Mouse (Mus musculus) kidney, adult 2 months (tissue): Measurements from ENCODE around the gene Slc4a3. TPM values are rescaled to one million over a fixed set of nuclear protein-coding genes. Genes with fewer than 3 reads are reported as not detected.

Experiments used
- DNase-seq: peaks from one replicate; pipeline ENCODE4 v3.0.0; 2021
- H3K27ac ChIP-seq: fragments of 200-500 bp; 2 replicates; pipeline ENCODE4 v1.5.1; 2012; ENCODE audit warnings: low read depth, low read length, control low read depth, inconsistent platforms; ENCODE audit not compliant: insufficient read depth
- H3K27me3 ChIP-seq: fragments of 200-500 bp; replicated peaks from 2 replicates; pipeline ENCODE4 v1.6.1; 2012; ENCODE audit warnings: mild to moderate bottlenecking, moderate library complexity, low read length, inconsistent platforms; ENCODE audit not compliant: control insufficient read depth, insufficient read depth
- H3K36me3 ChIP-seq: fragments of 200-500 bp; 2 replicates; pipeline ENCODE4 v1.6.1; 2012; ENCODE audit warnings: mild to moderate bottlenecking, moderate library complexity, low read length, inconsistent platforms; ENCODE audit not compliant: control insufficient read depth, insufficient read depth
- H3K4me1 ChIP-seq: fragments of 200-500 bp; 2 replicates; pipeline ENCODE4 v1.6.1; 2011; ENCODE audit warnings: low read length; ENCODE audit not compliant: control insufficient read depth, insufficient read depth
- H3K4me3 ChIP-seq: fragments of 200-500 bp; 2 replicates; pipeline ENCODE4 v1.5.1; 2011; ENCODE audit warnings: mild to moderate bottlenecking, low read depth, low read length, control low read depth; ENCODE audit not compliant: insufficient read depth
- CTCF ChIP-seq: fragments of 200-500 bp; conservative IDR thresholded peaks from 2 replicates; pipeline ENCODE4 v1.5.1; 2011; ENCODE audit warnings: low read depth, mild to moderate bottlenecking, control low read depth, low read length, moderate library complexity, mixed read lengths; ENCODE audit not compliant: insufficient read depth, insufficient read length
- POLR2A ChIP-seq: fragments of 200-500 bp; IDR thresholded peaks from one replicate; pipeline ENCODE4 v1.6.1; 2011; ENCODE audit warnings: low read depth, low read length, control low read depth
- WGBS: fragments of 180-500 bp; shearing (Covaris S2); methylation state at CpG from one replicate; pipeline ENCODE4 v1.1.7; 2018; 5-methylcytosine and 5-hydroxymethylcytosine counted together
- polyA plus RNA-seq: library from polyadenylated mRNA; depleted of rRNA; stranded (reverse); fragments of >200 nt; gene quantifications from 2 replicates; pipeline ENCODE4 v1.2.3, GENCODE M21; 2012

The Slc4a3 gene
- polyA plus RNA-seq, 1 experiment: 14.2 TPM

GRCm38 (mm10) chr1:75557041-75557440, 11.0 kb downstream of the Slc4a3 start:
- no peak overlapping the region for H3K27ac ChIP-seq
- WGBS: 91% methylated on average over 7 of the region's 7 CpGs
- H3K4me1 ChIP-seq: no peaks in the 10 kb centered on the region
- no peak for DNase-seq
- no peaks in the 10 kb centered on the region for H3K27me3 ChIP-seq
- H3K4me3 ChIP-seq: no peak overlapping the region
- TF ChIP-seq POLR2A (no peak), CTCF (no peak)
- no peaks in the 10 kb centered on the region for H3K36me3 ChIP-seq

GRCm38 (mm10) chr1:75558388-75559178, 12.5 kb downstream of the Slc4a3 start:
- no peak for DNase-seq
- Histone ChIP-seq H3K36me3 (no peaks in the 10 kb centered on the region), H3K27ac (peak overlapping the region; percentile 11; the same call in 1 of the 2 replicates), H3K27me3 (no peaks in the 10 kb centered on the region), H3K4me3 (no peak overlapping the region), H3K4me1 (no peaks in the 10 kb centered on the region)
- WGBS: 85% methylated on average over 18 of the region's 18 CpGs
- TF ChIP-seq CTCF: no peak
- no peak for TF ChIP-seq POLR2A

GRCm38 (mm10) chr1:75559212-75559925, 13.3 kb downstream of the Slc4a3 start:
- 6% methylated on average over 17 of the region's 17 CpGs for WGBS
- no peaks in the 10 kb centered on the region for H3K36me3 ChIP-seq
- no peaks in the 10 kb centered on the region for H3K27me3 ChIP-seq
- TF ChIP-seq CTCF (peak; percentile 100; the same call in 1 of the 2 replicates), POLR2A (no peak)
- no peaks in the 10 kb centered on the region for H3K4me1 ChIP-seq
- H3K4me3 ChIP-seq: no peak overlapping the region
- H3K27ac ChIP-seq: peak overlapping the region; percentile 11; the same call in 1 of the 2 replicates
- peak; percentile 93 for DNase-seq

- TF ChIP-seq POLR2A (no peak), CTCF (no peak)
- no peak for DNase-seq
- H3K4me1 ChIP-seq: no peaks in the 10 kb centered on the region
- H3K4me3 ChIP-seq: no peak overlapping the region
- WGBS: 76% methylated on average over 12 of the region's 12 CpGs
- no peaks in the 10 kb centered on the region; the same call in 1 of the 2 replicates for H3K27me3 ChIP-seq
- no peak overlapping the region for H3K27ac ChIP-seq
- no peaks in the 10 kb centered on the region for H3K36me3 ChIP-seq
Measured at GRCm38 (mm10) chr1:75560206-75560913, 14.3 kb downstream of the Slc4a3 start.

GRCm38 (mm10) chr1:75561221-75561897, 15.3 kb downstream of the Slc4a3 start:
- H3K27ac ChIP-seq: no peak overlapping the region
- TF ChIP-seq CTCF: no peak
- no peak for TF ChIP-seq POLR2A
- no peak overlapping the region for H3K4me3 ChIP-seq
- DNase-seq: no peak
- H3K4me1 ChIP-seq: no peaks in the 10 kb centered on the region
- H3K27me3 ChIP-seq: no peaks in the 10 kb centered on the region; the same call in 1 of the 2 replicates
- no peaks in the 10 kb centered on the region for H3K36me3 ChIP-seq
- WGBS: 35% methylated on average over 4 of the region's 4 CpGs

- Histone ChIP-seq H3K36me3 (no peaks in the 10 kb centered on the region), H3K4me1 (no peaks in the 10 kb centered on the region), H3K27me3 (no peaks in the 10 kb centered on the region; the same call in 1 of the 2 replicates), H3K4me3 (no peak overlapping the region), H3K27ac (no peak overlapping the region)
- no peak for DNase-seq
- WGBS: 41% methylated on average over 1 of the region's 1 CpGs
- TF ChIP-seq POLR2A: no peak
Measured at GRCm38 (mm10) chr1:75561898-75562238, 15.8 kb downstream of the Slc4a3 start.
